ENCODE assay signal across 26 mouse cellular contexts in the genomic region with DNA sequence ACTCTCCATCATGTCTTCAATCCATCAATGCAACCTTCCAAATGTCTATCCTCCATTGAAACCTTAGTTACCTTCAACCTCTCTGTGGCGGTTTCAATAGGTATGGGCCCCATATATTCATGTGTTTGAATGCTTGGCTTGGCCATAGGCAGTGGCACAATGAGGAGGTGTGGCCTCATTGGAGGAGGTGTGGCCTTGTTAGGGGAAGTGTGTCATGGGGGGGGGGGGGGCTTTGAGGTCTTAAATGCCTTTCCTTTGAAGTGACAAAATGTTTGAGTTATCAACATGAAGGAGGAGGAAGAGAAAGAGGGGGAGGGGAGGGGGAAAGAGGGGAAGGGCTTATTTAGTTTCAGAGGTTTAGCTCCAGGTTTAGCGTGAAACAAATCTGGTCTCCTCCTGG. TPM values are rescaled to one million over a fixed set of nuclear protein-coding genes. Genes with fewer than 3 reads are reported as not detected.
DNase-seq lines count a peak whose midpoint lies in the region; ATAC-seq lines count a peak whose summit lies in the region.
"Had no signal": no experiment of that assay in that cellular context is flagged by ENCODE, and none has a peak within 500 bp of the region (broad histone marks: within the 10 kb centered on the region; RNA-seq: fewer than 3 reads in every experiment).

No protein-coding gene starts in this region.

- H3K4me2 ChIP-seq in midbrain, embryonic 15.5 days = no peak overlapping the region
- H3K4me2 ChIP-seq: embryonic facial prominence, embryonic 12.5 days; embryonic facial prominence, embryonic 15.5 days; heart, embryonic 13.5 days; hindbrain, embryonic 14.5 days had no signal

- ATAC-seq in midbrain, embryonic 15.5 days (replicated peaks) = no peak
- ATAC-seq: forebrain, embryonic 14.5 days; forebrain, postnatal 0 days; hindbrain, postnatal 0 days; Patski had no signal

- H3K27me3 ChIP-seq in midbrain, embryonic 15.5 days (replicated peaks) = peaks cover 14% of the 10 kb centered on the region
- H3K27me3 ChIP-seq: embryonic facial prominence, embryonic 15.5 days; Patski had no signal

- peak; percentile 38 for DNase-seq in thymus, postnatal 4 days
- DNase-seq in thymus, postnatal 0 days (ENCODE audit: low spot score) = no peak
- peak; percentile 47 for DNase-seq in CD4-positive helper T cell, adult 2 months (ENCODE audit: low read depth, low spot score)
- peak; percentile 58 for DNase-seq in naive thymus-derived CD4-positive, alpha-beta T cell, adult 2 months (ENCODE audit: low read depth)
- no peak for DNase-seq in gastrocnemius, postnatal 4 days (ENCODE audit: low spot score in 2 of 2)
- DNase-seq: adrenal gland, postnatal 14 days; cerebellum, adult 11 months; cerebellum, adult 2 months; cerebellum, adult 9-11 months; cerebellum, postnatal 25 days; forebrain, postnatal 0 days; gastrocnemius, adult 2 months; gastrocnemius, postnatal 14 days; heart, adult 2 months; heart, postnatal 14 days; heart, postnatal 4 days had no signal

- H3K9ac ChIP-seq in midbrain, embryonic 15.5 days = no peak overlapping the region
- H3K9ac ChIP-seq: embryonic facial prominence, embryonic 12.5 days; embryonic facial prominence, embryonic 15.5 days; forebrain, postnatal 0 days; heart, embryonic 13.5 days; hindbrain, embryonic 14.5 days had no signal

- no peaks in the 10 kb centered on the region for H3K9me3 ChIP-seq in midbrain, embryonic 15.5 days
- H3K9me3 ChIP-seq: embryonic facial prominence, embryonic 12.5 days; embryonic facial prominence, embryonic 15.5 days; G1E; heart, embryonic 10.5 days; heart, embryonic 13.5 days had no signal

- WGBS in midbrain, embryonic 15.5 days = 91% methylated on average over 2 of the region's 2 CpGs

- no peaks in the 10 kb centered on the region for H3K36me3 ChIP-seq in midbrain, embryonic 15.5 days (replicated peaks)
- H3K36me3 ChIP-seq: embryonic facial prominence, embryonic 12.5 days; embryonic facial prominence, embryonic 15.5 days; G1E; heart, embryonic 10.5 days; heart, embryonic 13.5 days had no signal

- H3K27ac ChIP-seq in midbrain, embryonic 15.5 days = no peak overlapping the region
- H3K27ac ChIP-seq: embryonic facial prominence, embryonic 12.5 days; embryonic facial prominence, embryonic 15.5 days; gastrocnemius, adult 2 months; heart, adult 2 months; heart, embryonic 10.5 days; heart, embryonic 13.5 days; hindbrain, embryonic 14.5 days; hindbrain, postnatal 0 days had no signal

- no peak overlapping the region for H3K4me3 ChIP-seq in midbrain, embryonic 15.5 days
- H3K4me3 ChIP-seq: embryonic facial prominence, embryonic 12.5 days; embryonic facial prominence, embryonic 15.5 days; gastrocnemius, adult 2 months; heart, adult 2 months; heart, embryonic 10.5 days; heart, embryonic 13.5 days had no signal

- H3K4me1 ChIP-seq in midbrain, embryonic 15.5 days = peaks cover under 1% of the 10 kb centered on the region; the same call in 1 of the 2 replicates

RNA-seq across cellular contexts. Expression of gene Tarbp1, which starts 5.5 kb away (rescaled TPM):
- 3.0 and 3.1 TPM in 2 replicates for polyA plus RNA-seq in thymus, postnatal 0 days (2015; fragmentation: Nextera tagmentation; extraction: Ambion mirVana)
- 1 to 10 TPM; 6.5 TPM for total RNA-seq in gastrocnemius, postnatal 4 days (2021)
- polyA plus RNA-seq in midbrain, embryonic 15.5 days (2015; fragmentation: Nextera tagmentation; extraction: Ambion mirVana) = 1.5 and 1.8 TPM in 2 replicates

RNA-seq across cellular contexts. Expression of gene Coa6, which starts 58.1 kb away (rescaled TPM):
- polyA plus RNA-seq in thymus, postnatal 0 days (2015; fragmentation: Nextera tagmentation; extraction: Ambion mirVana) = 91.7 and 101 TPM in 2 replicates
- 10 to 100 TPM; 18.5 to 19.0 TPM for total RNA-seq in gastrocnemius, postnatal 4 days (2021)
- polyA plus RNA-seq in midbrain, embryonic 15.5 days (2015; fragmentation: Nextera tagmentation; extraction: Ambion mirVana) = 32.5 and 38.9 TPM in 2 replicates

Comparison
In these comparisons a context has a peak if more than half of its experiments do, and no peak if none do; other contexts are left out.
1. DNase-seq: peak in thymus, postnatal 4 days (single experiment), CD4-positive helper T cell, adult 2 months (single experiment) and naive thymus-derived CD4-positive, alpha-beta T cell, adult 2 months (single experiment); none in thymus, postnatal 0 days (single experiment) and gastrocnemius, postnatal 4 days (0 of 2).